Mouse (Mus musculus): Measurements from ENCODE around the gene Wipf3. TPM values are rescaled to one million over a fixed set of nuclear protein-coding genes. Genes with fewer than 3 reads are reported as not detected.

Wipf3 gene
- total RNA-seq (2014; rRNA removed; ENCODE audit: low replicate concordance) (5.3 and 5.8 TPM in 2 replicates), polyA plus RNA-seq (2015; fragmentation: Nextera tagmentation; extraction: Ambion mirVana) (2.3 and 2.5 TPM in 2 replicates)

GRCm38 (mm10) chr6:54429447-54430194 is at the start of gene Wipf3:
Wipf3 (plus strand) TSS chr6:54429603.
- under 1% methylated on average over 69 of the region's 71 CpGs for WGBS
- H3K27me3 ChIP-seq (ENCODE audit: control insufficient read depth, insufficient read depth, low read length) = 0 out of 2 replicates have a peak, but pooled peaks cover 14% of the 10 kb centered on the region
- TF ChIP-seq CTCF (IDR thresholded peaks at IDR 0.05; ENCODE audit: low read depth) (0 out of 2 replicates have a peak, but pooled peaks have one; percentile 13), EP300 (IDR thresholded peaks at IDR 0.05; ENCODE audit: low read depth) (no peak)
- H3K4me1 ChIP-seq (ENCODE audit: control insufficient read depth, insufficient read depth) = peaks cover 7% of the 10 kb centered on the region; the same call in 1 of the 2 replicates
- H3K4me2 ChIP-seq (ENCODE audit: low read depth, low read length) = peak within 1 kb of the TSS; percentile 96
- H3K9ac ChIP-seq (replicated peaks; ENCODE audit: low read depth, low read length) = peak within 1 kb of the TSS; percentile 68
- H3K4me3 ChIP-seq (ENCODE audit: low read depth, low read length) = peak within 1 kb of the TSS; percentile 74
- ATAC-seq (ENCODE audit: insufficient read depth, low read depth) (peak; percentile 88), DNase-seq (ENCODE audit: low spot score) (peak; percentile 73)
- no peaks in the 10 kb centered on the region for H3K9me3 ChIP-seq (replicated peaks; ENCODE audit: control insufficient read depth, low read length)
- no peaks in the 10 kb centered on the region for H3K36me3 ChIP-seq (replicated peaks; ENCODE audit: control insufficient read depth, insufficient read depth, low read length)
- H3K27ac ChIP-seq (ENCODE audit: low read depth) = peak within 1 kb of the TSS; percentile 67

- DNase-seq (ENCODE audit: low spot score) (no peak), ATAC-seq (ENCODE audit: insufficient read depth, low read depth) (no peak)
- H3K4me1 ChIP-seq (ENCODE audit: control insufficient read depth, insufficient read depth) = no peaks in the 10 kb centered on the region
- H3K27ac ChIP-seq (ENCODE audit: low read depth) = no peak overlapping the region
- no peak overlapping the region for H3K4me3 ChIP-seq (ENCODE audit: low read depth, low read length)
- no peak overlapping the region for H3K9ac ChIP-seq (replicated peaks; ENCODE audit: low read depth, low read length)
- H3K27me3 ChIP-seq (ENCODE audit: control insufficient read depth, insufficient read depth, low read length) = no peaks in the 10 kb centered on the region
- no peak overlapping the region for H3K4me2 ChIP-seq (ENCODE audit: low read depth, low read length)
- 70% methylated on average over 8 of the region's 8 CpGs for WGBS
- H3K36me3 ChIP-seq (replicated peaks; ENCODE audit: control insufficient read depth, insufficient read depth, low read length) = no peaks in the 10 kb centered on the region
- TF ChIP-seq EP300 (IDR thresholded peaks at IDR 0.05; ENCODE audit: low read depth) (no peak), CTCF (IDR thresholded peaks at IDR 0.05; ENCODE audit: low read depth) (no peak)
- H3K9me3 ChIP-seq (replicated peaks; ENCODE audit: control insufficient read depth, low read length) = no peaks in the 10 kb centered on the region
These were observed 46.8 kb upstream of the Wipf3 start for GRCm38 (mm10) chr6:54382636-54383035.

GRCm38 (mm10) chr6:54383893-54384524 is 45.4 kb upstream of the Wipf3 start:
- H3K27me3 ChIP-seq (ENCODE audit: control insufficient read depth, insufficient read depth, low read length) = no peaks in the 10 kb centered on the region
- H3K4me1 ChIP-seq (ENCODE audit: control insufficient read depth, insufficient read depth) = no peaks in the 10 kb centered on the region
- 68% methylated on average over 12 of the region's 12 CpGs for WGBS
- H3K36me3 ChIP-seq (replicated peaks; ENCODE audit: control insufficient read depth, insufficient read depth, low read length) = no peaks in the 10 kb centered on the region
- H3K9me3 ChIP-seq (replicated peaks; ENCODE audit: control insufficient read depth, low read length) = no peaks in the 10 kb centered on the region
- H3K27ac ChIP-seq (ENCODE audit: low read depth) = no peak overlapping the region
- no peak overlapping the region for H3K9ac ChIP-seq (replicated peaks; ENCODE audit: low read depth, low read length)
- H3K4me3 ChIP-seq (ENCODE audit: low read depth, low read length) = no peak overlapping the region
- DNase-seq (ENCODE audit: low spot score) (no peak), ATAC-seq (ENCODE audit: insufficient read depth, low read depth) (no peak)
- no peak overlapping the region for H3K4me2 ChIP-seq (ENCODE audit: low read depth, low read length)
- TF ChIP-seq CTCF (IDR thresholded peaks at IDR 0.05; ENCODE audit: low read depth) (no peak), EP300 (IDR thresholded peaks at IDR 0.05; ENCODE audit: low read depth) (no peak)

GRCm38 (mm10) chr6:54384777-54385176 is 44.6 kb upstream of the Wipf3 start:
- Histone ChIP-seq H3K27me3 (ENCODE audit: control insufficient read depth, insufficient read depth, low read length) (no peaks in the 10 kb centered on the region), H3K4me1 (ENCODE audit: control insufficient read depth, insufficient read depth) (no peaks in the 10 kb centered on the region), H3K4me3 (ENCODE audit: low read depth, low read length) (no peak overlapping the region), H3K4me2 (ENCODE audit: low read depth, low read length) (no peak overlapping the region), H3K9me3 (replicated peaks; ENCODE audit: control insufficient read depth, low read length) (no peaks in the 10 kb centered on the region), H3K27ac (ENCODE audit: low read depth) (no peak overlapping the region), H3K36me3 (replicated peaks; ENCODE audit: control insufficient read depth, insufficient read depth, low read length) (no peaks in the 10 kb centered on the region), H3K9ac (replicated peaks; ENCODE audit: low read depth, low read length) (no peak overlapping the region)
- ATAC-seq (ENCODE audit: insufficient read depth, low read depth) (no peak), DNase-seq (ENCODE audit: low spot score) (no peak)
- TF ChIP-seq EP300 (IDR thresholded peaks at IDR 0.05; ENCODE audit: low read depth) (no peak), CTCF (IDR thresholded peaks at IDR 0.05; ENCODE audit: low read depth) (no peak)
- WGBS = 77% methylated on average over 1 of the region's 1 CpGs

- 70% methylated on average over 4 of the region's 4 CpGs for WGBS
These were observed 43.0 kb upstream of the Wipf3 start for GRCm38 (mm10) chr6:54386429-54386828.

More at GRCm38 (mm10) chr6:54386429-54386828, 43.0 kb upstream of the Wipf3 start:
- Histone ChIP-seq H3K9me3 (replicated peaks; ENCODE audit: control insufficient read depth, low read length) (no peaks in the 10 kb centered on the region), H3K27ac (ENCODE audit: low read depth) (no peak overlapping the region), H3K4me3 (ENCODE audit: low read depth, low read length) (no peak overlapping the region), H3K27me3 (ENCODE audit: control insufficient read depth, insufficient read depth, low read length) (no peaks in the 10 kb centered on the region), H3K4me2 (ENCODE audit: low read depth, low read length) (no peak overlapping the region), H3K36me3 (replicated peaks; ENCODE audit: control insufficient read depth, insufficient read depth, low read length) (no peaks in the 10 kb centered on the region), H3K4me1 (ENCODE audit: control insufficient read depth, insufficient read depth) (no peaks in the 10 kb centered on the region), H3K9ac (replicated peaks; ENCODE audit: low read depth, low read length) (no peak overlapping the region)
- no peak for DNase-seq (ENCODE audit: low spot score)
- no peak for ATAC-seq (ENCODE audit: insufficient read depth, low read depth)
- no peak for TF ChIP-seq EP300 (IDR thresholded peaks at IDR 0.05; ENCODE audit: low read depth)
- TF ChIP-seq CTCF (IDR thresholded peaks at IDR 0.05; ENCODE audit: low read depth) = no peak
